Mouse (Mus musculus) left cerebral cortex, postnatal 4 days (tissue): ENCODE measurements at regions not wholly inside any gene's neighbourhood (a gene's known extent, or its start where the extent isn't known, plus 50 kb on each side); places are given as distances from the start of the nearest gene placed in this dataset.

Source experiments
- DNase-seq: peaks from one replicate; pipeline ENCODE4 v3.0.0-alpha.2; 2022
- intact Hi-C: fragments of 180-260 bp; cut with DNase I; formaldehyde crosslinking; loops from one replicate; pipeline ENCODE4 v1.15.1; 2025

GRCm38 (mm10) chr4:33589207-33589606 is 279.1 kb downstream of the Rngtt start:
- DNase-seq, result peak; percentile 33
- intact Hi-C loops, result loop anchor here (10.0 kb wide), 1 partner anchor 194 kb away; no protein-coding TSS in a partner anchor

- no peak for DNase-seq
- intact Hi-C loops, result no loop called here
These were observed 285.0 kb downstream of the Rngtt start for GRCm38 (mm10) chr4:33594997-33595657.

- intact Hi-C loops, result no loop called here
- no peak for DNase-seq
These were observed 285.7 kb downstream of the Rngtt start for GRCm38 (mm10) chr4:33595763-33596162.

- intact Hi-C loops, result no loop called here
- DNase-seq, result no peak
These were observed 289.9 kb downstream of the Rngtt start for GRCm38 (mm10) chr4:33599966-33600365.

- DNase-seq, result no peak
- intact Hi-C loops, result no loop called here
These were observed 290.7 kb downstream of the Rngtt start for GRCm38 (mm10) chr4:33600805-33601204.

GRCm38 (mm10) chr4:33604636-33605035 is 294.5 kb downstream of the Rngtt start:
- DNase-seq, result no peak
- intact Hi-C loops, result no loop called here

- intact Hi-C loops, result no loop called here
- DNase-seq, result no peak
These were observed 284.4 kb upstream of the Cnr1 start for GRCm38 (mm10) chr4:33639821-33640575.

- peak; percentile 82 for DNase-seq
- intact Hi-C loops, result no loop called here
These were observed 283.7 kb upstream of the Cnr1 start for GRCm38 (mm10) chr4:33640576-33641255.

- intact Hi-C loops, result no loop called here
- peak; percentile 31 for DNase-seq
These were observed 282.5 kb upstream of the Cnr1 start for GRCm38 (mm10) chr4:33641883-33642282.

GRCm38 (mm10) chr4:33642526-33642925 is 281.9 kb upstream of the Cnr1 start:
- DNase-seq, result peak; percentile 58
- intact Hi-C loops, result no loop called here

GRCm38 (mm10) chr4:33645217-33645616 is 279.2 kb upstream of the Cnr1 start:
- DNase-seq, result no peak

GRCm38 (mm10) chr4:33651292-33651691 is 273.1 kb upstream of the Cnr1 start:
- intact Hi-C loops, result no loop called here
- no peak for DNase-seq

More at GRCm38 (mm10) chr4:33645217-33645616, 279.2 kb upstream of the Cnr1 start:
- intact Hi-C loops, result no loop called here

- intact Hi-C loops, result no loop called here
- no peak for DNase-seq
These were observed 264.6 kb upstream of the Cnr1 start for GRCm38 (mm10) chr4:33659766-33660165.

- intact Hi-C loops, result no loop called here
- no peak for DNase-seq
These were observed 263.8 kb upstream of the Cnr1 start for GRCm38 (mm10) chr4:33660553-33660952.

- DNase-seq, result no peak
- intact Hi-C loops, result no loop called here
These were observed 262.5 kb upstream of the Cnr1 start for GRCm38 (mm10) chr4:33661862-33662261.

- intact Hi-C loops, result no loop called here
These were observed 261.4 kb upstream of the Cnr1 start for GRCm38 (mm10) chr4:33662965-33663364.

GRCm38 (mm10) chr4:33663616-33664473 is 260.5 kb upstream of the Cnr1 start:
- intact Hi-C loops, result no loop called here
- peak; percentile 51 for DNase-seq

More at GRCm38 (mm10) chr4:33662965-33663364, 261.4 kb upstream of the Cnr1 start:
- DNase-seq, result no peak

GRCm38 (mm10) chr4:33664474-33664822 is 259.9 kb upstream of the Cnr1 start:
- DNase-seq, result no peak
- intact Hi-C loops, result no loop called here

GRCm38 (mm10) chr4:33665250-33665873 is 259.0 kb upstream of the Cnr1 start:
- intact Hi-C loops, result no loop called here
- DNase-seq, result peak; percentile 31

- intact Hi-C loops, result no loop called here
- no peak for DNase-seq
These were observed 256.0 kb upstream of the Cnr1 start for GRCm38 (mm10) chr4:33668431-33668830.
